Mouse (Mus musculus): Measurements from ENCODE around the gene Pde4b. TPM values are rescaled to one million over a fixed set of nuclear protein-coding genes. Genes with fewer than 3 reads are reported as not detected.
"Not testable (repeated sequence)": the region's sequence is repeated elsewhere in the genome, so short reads cannot be mapped to it uniquely, and the experiment has no call there.

The Pde4b gene
- polyA plus RNA-seq, 1 experiment from 2014 or later: 6.2 TPM

- 62% methylated on average over 4 of the region's 4 CpGs for WGBS
- Histone ChIP-seq H3K9me3 (replicated peaks) (no peaks in the 10 kb centered on the region), H3K4me1 (peaks cover 7% of the 10 kb centered on the region), H3K27ac (no peak overlapping the region), H3K4me3 (no peak overlapping the region), H3K27me3 (ENCODE audit: low read depth, poor library complexity, severe bottlenecking) (peaks cover 74% of the 10 kb centered on the region), H3K36me3 (no peaks in the 10 kb centered on the region)
- no peak for DNase-seq (ENCODE audit: low spot score)
Measured at GRCm38 (mm10) chr4:102486134-102486920, 399.0 kb downstream of the Pde4b start.

GRCm38 (mm10) chr4:102486921-102487240, 399.5 kb downstream of the Pde4b start:
- no peaks in the 10 kb centered on the region for H3K9me3 ChIP-seq (replicated peaks)
- 86% methylated on average over 3 of the region's 3 CpGs for WGBS

GRCm38 (mm10) chr4:102488000-102488399, 400.7 kb downstream of the Pde4b start:
- Histone ChIP-seq H3K36me3 (no peaks in the 10 kb centered on the region), H3K4me1 (peaks cover 19% of the 10 kb centered on the region), H3K4me3 (no peak overlapping the region), H3K27me3 (ENCODE audit: low read depth, poor library complexity, severe bottlenecking) (peaks cover 62% of the 10 kb centered on the region), H3K9me3 (replicated peaks) (no peaks in the 10 kb centered on the region), H3K27ac (no peak overlapping the region)
- no peak for DNase-seq (ENCODE audit: low spot score)
- 35% methylated on average over 2 of the region's 2 CpGs for WGBS

More at GRCm38 (mm10) chr4:102486921-102487240, 399.5 kb downstream of the Pde4b start:
- Histone ChIP-seq H3K27me3 (ENCODE audit: low read depth, poor library complexity, severe bottlenecking) (peaks cover 73% of the 10 kb centered on the region), H3K4me3 (no peak overlapping the region), H3K4me1 (peaks cover 12% of the 10 kb centered on the region), H3K36me3 (no peaks in the 10 kb centered on the region), H3K27ac (no peak overlapping the region)
- DNase-seq (ENCODE audit: low spot score): no peak

- Histone ChIP-seq H3K9me3 (replicated peaks) (no peaks in the 10 kb centered on the region), H3K27me3 (ENCODE audit: low read depth, poor library complexity, severe bottlenecking) (peaks cover 61% of the 10 kb centered on the region), H3K4me1 (peaks cover 19% of the 10 kb centered on the region), H3K4me3 (no peak overlapping the region), H3K36me3 (no peaks in the 10 kb centered on the region), H3K27ac (no peak overlapping the region)
- 41% methylated on average over 11 of the region's 11 CpGs for WGBS
- DNase-seq (ENCODE audit: low spot score): peak; percentile 54
Measured at GRCm38 (mm10) chr4:102491468-102492123, 404.3 kb downstream of the Pde4b start.

- DNase-seq (ENCODE audit: low spot score): no peak
- H3K27me3 ChIP-seq (ENCODE audit: low read depth, poor library complexity, severe bottlenecking): peaks cover 54% of the 10 kb centered on the region
- H3K27ac ChIP-seq: no peak overlapping the region
- no peaks in the 10 kb centered on the region for H3K36me3 ChIP-seq
- 92% methylated on average over 5 of the region's 5 CpGs for WGBS
- peaks cover 19% of the 10 kb centered on the region for H3K4me1 ChIP-seq
- no peaks in the 10 kb centered on the region for H3K9me3 ChIP-seq (replicated peaks)
- no peak overlapping the region for H3K4me3 ChIP-seq
Measured at GRCm38 (mm10) chr4:102492911-102493310, 405.6 kb downstream of the Pde4b start.

- H3K4me3 ChIP-seq: no peak overlapping the region
- no peak for DNase-seq (ENCODE audit: low spot score)
- H3K9me3 ChIP-seq (replicated peaks): no peaks in the 10 kb centered on the region
- no peaks in the 10 kb centered on the region for H3K36me3 ChIP-seq
- no peak overlapping the region for H3K27ac ChIP-seq
- H3K4me1 ChIP-seq: peaks cover 19% of the 10 kb centered on the region
- WGBS: 64% methylated on average over 4 of the region's 4 CpGs
- H3K27me3 ChIP-seq (ENCODE audit: low read depth, poor library complexity, severe bottlenecking): peaks cover 48% of the 10 kb centered on the region
Measured at GRCm38 (mm10) chr4:102493342-102494128, 406.2 kb downstream of the Pde4b start.

- Histone ChIP-seq H3K27me3 (ENCODE audit: low read depth, poor library complexity, severe bottlenecking) (peaks cover 42% of the 10 kb centered on the region), H3K4me1 (peaks cover 19% of the 10 kb centered on the region)
- H3K27ac ChIP-seq; H3K9me3 ChIP-seq (replicated peaks); H3K36me3 ChIP-seq; DNase-seq (ENCODE audit: low spot score); H3K4me3 ChIP-seq: not testable (repeated sequence)
- WGBS: 90% methylated on average over 8 of the region's 10 CpGs
Measured at GRCm38 (mm10) chr4:102494203-102494602, 406.9 kb downstream of the Pde4b start.

- Histone ChIP-seq H3K27ac (no peak overlapping the region), H3K4me1 (peaks cover 19% of the 10 kb centered on the region), H3K9me3 (replicated peaks) (no peaks in the 10 kb centered on the region), H3K4me3 (no peak overlapping the region), H3K36me3 (no peaks in the 10 kb centered on the region), H3K27me3 (ENCODE audit: low read depth, poor library complexity, severe bottlenecking) (peaks cover 34% of the 10 kb centered on the region)
- no peak for DNase-seq (ENCODE audit: low spot score)
- WGBS: 83% methylated on average over 5 of the region's 5 CpGs
Measured at GRCm38 (mm10) chr4:102495001-102495400, 407.7 kb downstream of the Pde4b start.

- Histone ChIP-seq H3K27me3 (ENCODE audit: low read depth, poor library complexity, severe bottlenecking) (peaks cover 32% of the 10 kb centered on the region), H3K4me1 (peaks cover 19% of the 10 kb centered on the region), H3K4me3 (no peak overlapping the region), H3K9me3 (replicated peaks) (no peaks in the 10 kb centered on the region), H3K27ac (no peak overlapping the region), H3K36me3 (no peaks in the 10 kb centered on the region)
- 87% methylated on average over 5 of the region's 5 CpGs for WGBS
- DNase-seq (ENCODE audit: low spot score): no peak
Measured at GRCm38 (mm10) chr4:102495474-102495873, 408.1 kb downstream of the Pde4b start.

GRCm38 (mm10) chr4:102496269-102497177, 409.2 kb downstream of the Pde4b start:
- Histone ChIP-seq H3K9me3 (replicated peaks) (no peaks in the 10 kb centered on the region), H3K4me3 (no peak overlapping the region), H3K4me1 (peaks cover 10% of the 10 kb centered on the region), H3K27me3 (ENCODE audit: low read depth, poor library complexity, severe bottlenecking) (peaks cover 32% of the 10 kb centered on the region), H3K27ac (no peak overlapping the region), H3K36me3 (no peaks in the 10 kb centered on the region)
- DNase-seq (ENCODE audit: low spot score): no peak
- 89% methylated on average over 20 of the region's 20 CpGs for WGBS

- no peak overlapping the region for H3K27ac ChIP-seq
- H3K9me3 ChIP-seq (replicated peaks): no peaks in the 10 kb centered on the region
- no peaks in the 10 kb centered on the region for H3K36me3 ChIP-seq
- WGBS: 87% methylated on average over 3 of the region's 3 CpGs
- peaks cover 32% of the 10 kb centered on the region for H3K27me3 ChIP-seq (ENCODE audit: low read depth, poor library complexity, severe bottlenecking)
- DNase-seq (ENCODE audit: low spot score): no peak
- peaks cover 7% of the 10 kb centered on the region for H3K4me1 ChIP-seq
- no peak overlapping the region for H3K4me3 ChIP-seq
Measured at GRCm38 (mm10) chr4:102497221-102497620, 409.9 kb downstream of the Pde4b start.
